Mouse (Mus musculus): Measurements from ENCODE around the gene Tmem94. TPM values are rescaled to one million over a fixed set of nuclear protein-coding genes. Genes with fewer than 3 reads are reported as not detected.

Tmem94 gene
- polyA plus RNA-seq, 1 experiment from 2014 or later = 25.0 TPM

DNA sequence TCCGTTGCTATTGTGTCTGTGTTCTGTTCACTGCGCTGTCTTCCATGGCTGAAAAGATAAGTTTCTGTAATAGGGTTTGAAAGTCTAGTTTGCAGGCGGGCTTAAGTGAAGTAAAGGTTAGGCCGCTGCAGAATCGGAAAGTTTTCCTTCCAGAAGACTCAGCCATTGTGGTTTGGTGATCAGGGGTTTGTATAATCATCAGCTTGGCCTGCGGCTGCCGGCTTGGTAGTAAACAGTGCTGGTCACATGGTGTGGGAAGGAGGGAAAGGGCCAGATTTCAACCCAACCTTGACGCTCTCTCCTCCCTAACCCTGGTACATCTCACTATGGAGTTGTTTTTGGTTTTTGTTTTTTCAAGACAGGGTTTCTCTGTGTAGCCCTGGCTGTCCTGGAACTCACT is 1.7 kb downstream of the Tmem94 start:
- Histone ChIP-seq H3K9me3 (replicated peaks) (no peaks in the 10 kb centered on the region), H3K9ac (no peak overlapping the region), H3K27me3 (no peaks in the 10 kb centered on the region), H3K4me1 (peaks cover 18% of the 10 kb centered on the region), H3K4me3 (replicated peaks) (peak overlapping the region; percentile 92; the same call in 1 of the 2 replicates), H3K27ac (replicated peaks) (peak overlapping the region; percentile 96), H3K4me2 (replicated peaks) (peak overlapping the region; percentile 71; the same call in 1 of the 2 replicates), H3K36me3 (no peaks in the 10 kb centered on the region)
- 79% methylated on average over 8 of the region's 8 CpGs for WGBS
- ATAC-seq (ENCODE audit: insufficient number of reproducible peaks, low FRiP score, low TSS enrichment, low read depth) = no peak

DNA sequence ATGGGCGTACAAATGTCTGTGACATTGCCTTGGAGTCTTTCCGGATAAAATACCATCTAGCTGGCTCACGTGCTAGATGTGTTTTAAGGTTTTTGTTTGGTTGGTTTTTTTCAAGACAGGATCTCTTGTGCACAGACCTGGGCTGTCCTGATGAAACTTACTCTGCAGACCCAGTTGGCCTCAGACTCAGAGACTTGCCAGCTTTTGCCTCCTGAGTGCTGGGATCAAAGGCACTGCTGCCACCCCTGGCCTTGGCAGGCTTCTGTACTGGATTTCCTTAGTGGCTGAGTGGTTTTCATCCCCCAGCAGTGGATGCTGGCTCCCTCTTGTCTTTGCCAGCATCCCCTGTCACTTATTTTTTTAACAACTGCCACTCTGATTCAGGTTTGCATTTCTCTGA is 3.7 kb downstream of the Tmem94 start:
- Histone ChIP-seq H3K4me3 (replicated peaks) (no peak overlapping the region), H3K4me1 (peaks cover 18% of the 10 kb centered on the region), H3K9me3 (replicated peaks) (no peaks in the 10 kb centered on the region), H3K9ac (no peak overlapping the region), H3K27me3 (no peaks in the 10 kb centered on the region), H3K27ac (replicated peaks) (no peak overlapping the region), H3K36me3 (0 out of 2 replicates have a peak, but pooled peaks cover 5% of the 10 kb centered on the region), H3K4me2 (replicated peaks) (no peak overlapping the region)
- ATAC-seq (ENCODE audit: insufficient number of reproducible peaks, low FRiP score, low TSS enrichment, low read depth) = no peak
- 85% methylated on average over 3 of the region's 3 CpGs for WGBS

- ATAC-seq (ENCODE audit: insufficient number of reproducible peaks, low FRiP score, low TSS enrichment, low read depth) = no peak
- no peak overlapping the region for H3K4me3 ChIP-seq (replicated peaks)
- no peak overlapping the region for H3K27ac ChIP-seq (replicated peaks)
- H3K9ac ChIP-seq = no peak overlapping the region
- no peaks in the 10 kb centered on the region for H3K27me3 ChIP-seq
- H3K36me3 ChIP-seq = 0 out of 2 replicates have a peak, but pooled peaks cover 8% of the 10 kb centered on the region
- H3K4me1 ChIP-seq = peaks cover 47% of the 10 kb centered on the region
- no peaks in the 10 kb centered on the region for H3K9me3 ChIP-seq (replicated peaks)
- H3K4me2 ChIP-seq (replicated peaks) = no peak overlapping the region
- 46% methylated on average over 4 of the region's 4 CpGs for WGBS
These were observed 9.4 kb downstream of the Tmem94 start for GRCm38 (mm10) chr11:115774653-115775052.

DNA sequence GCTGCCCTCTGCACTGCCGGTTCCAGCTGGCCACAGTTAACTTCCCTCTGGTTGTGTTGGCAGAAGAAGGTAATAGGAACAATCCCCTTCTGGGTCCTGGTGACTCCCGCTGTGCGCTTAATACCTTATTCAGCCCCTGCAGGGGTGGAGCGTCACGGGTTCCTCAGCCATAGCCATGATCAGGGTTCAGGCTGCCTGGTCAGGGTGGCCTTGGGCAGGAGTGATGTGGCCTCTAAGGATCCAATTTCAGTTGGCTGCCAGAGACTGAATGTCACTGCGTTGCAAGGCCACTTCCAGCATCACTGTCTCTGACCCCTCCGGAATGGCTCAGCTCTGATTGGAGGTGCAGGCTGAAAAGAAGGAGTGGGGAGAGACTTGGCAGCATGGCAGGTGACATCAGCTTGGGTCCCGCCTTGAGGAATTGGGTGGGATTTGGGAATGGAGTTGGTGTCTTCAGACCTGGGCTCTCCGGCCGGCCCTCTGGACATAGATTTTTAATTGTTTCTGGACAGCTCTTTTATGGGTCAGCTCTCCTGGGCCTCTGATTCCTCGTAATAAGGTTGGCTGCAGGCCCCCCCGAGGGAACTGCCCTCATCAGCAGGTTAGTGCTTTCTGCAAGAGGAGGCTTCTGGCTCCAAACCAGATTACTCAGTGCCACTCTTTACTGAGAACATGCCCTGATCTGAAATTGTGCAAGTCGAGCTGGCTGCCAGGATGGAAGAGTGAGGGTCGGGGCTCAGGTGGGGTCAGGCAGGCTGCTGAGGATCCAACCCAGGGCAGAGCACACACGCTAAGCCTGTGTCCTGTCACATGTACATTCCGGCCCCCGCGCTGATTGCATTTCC is 10.8 kb downstream of the Tmem94 start:
- Histone ChIP-seq H3K4me1 (peaks cover 61% of the 10 kb centered on the region), H3K36me3 (0 out of 2 replicates have a peak, but pooled peaks cover 8% of the 10 kb centered on the region), H3K27me3 (no peaks in the 10 kb centered on the region), H3K4me2 (replicated peaks) (no peak overlapping the region), H3K9ac (no peak overlapping the region), H3K27ac (replicated peaks) (peak overlapping the region; percentile 75), H3K4me3 (replicated peaks) (no peak overlapping the region), H3K9me3 (replicated peaks) (no peaks in the 10 kb centered on the region)
- 28% methylated on average over 18 of the region's 18 CpGs for WGBS
- ATAC-seq (ENCODE audit: insufficient number of reproducible peaks, low FRiP score, low TSS enrichment, low read depth) = no peak

- no peaks in the 10 kb centered on the region for H3K27me3 ChIP-seq
- WGBS = 55% methylated on average over 9 of the region's 9 CpGs
- H3K4me3 ChIP-seq (replicated peaks) = no peak overlapping the region
- 0 out of 2 replicates have a peak, but pooled peaks cover 8% of the 10 kb centered on the region for H3K36me3 ChIP-seq
- no peak overlapping the region for H3K4me2 ChIP-seq (replicated peaks)
- ATAC-seq (ENCODE audit: insufficient number of reproducible peaks, low FRiP score, low TSS enrichment, low read depth) = no peak
- H3K9ac ChIP-seq = no peak overlapping the region
- no peaks in the 10 kb centered on the region for H3K9me3 ChIP-seq (replicated peaks)
- peak overlapping the region; percentile 75 for H3K27ac ChIP-seq (replicated peaks)
- H3K4me1 ChIP-seq = peaks cover 63% of the 10 kb centered on the region
These were observed 11.7 kb downstream of the Tmem94 start for GRCm38 (mm10) chr11:115776954-115777353.

DNA sequence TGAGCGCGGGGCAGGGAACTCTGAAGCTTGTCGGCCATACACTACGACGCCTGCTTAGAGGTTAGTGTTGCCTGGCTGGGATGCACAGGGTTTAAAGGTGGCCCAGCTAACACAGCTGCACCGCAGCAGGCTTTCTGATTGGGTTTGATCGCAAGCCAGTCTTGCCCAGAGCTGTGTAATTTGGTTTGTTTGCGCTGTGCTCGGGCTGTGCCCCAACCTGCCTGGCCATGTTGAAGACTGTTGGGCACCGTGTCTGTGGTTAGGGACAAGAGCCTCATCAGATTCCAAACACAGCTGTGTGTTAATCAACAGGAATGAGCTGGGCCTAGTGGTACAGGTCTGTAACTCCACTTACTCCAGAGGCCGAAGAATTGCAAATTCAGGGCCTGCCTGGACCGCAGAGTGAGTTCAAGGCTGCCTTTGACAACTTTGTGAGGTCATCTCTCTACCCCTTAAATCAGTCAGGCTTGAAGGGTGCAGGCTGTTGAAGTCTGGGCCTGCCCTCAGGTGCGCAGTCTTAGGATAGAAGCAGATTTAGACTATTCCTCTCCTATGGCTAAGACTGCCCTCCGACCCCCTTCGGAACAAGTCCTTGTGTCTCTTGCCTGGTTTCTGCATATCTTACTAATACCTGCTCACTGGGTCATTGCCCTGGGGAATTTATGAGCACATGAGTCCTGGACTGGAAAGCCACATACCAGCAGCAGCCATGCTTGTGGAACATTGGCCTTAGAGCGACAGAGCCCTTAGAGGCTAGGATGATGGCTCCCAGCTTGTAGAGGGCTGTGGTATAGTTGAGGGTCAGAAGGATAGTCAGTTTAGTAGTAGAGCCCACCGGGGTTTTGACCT is 12.5 kb downstream of the Tmem94 start:
- Histone ChIP-seq H3K9ac (no peak overlapping the region), H3K27ac (replicated peaks) (peak overlapping the region; percentile 76), H3K9me3 (replicated peaks) (no peaks in the 10 kb centered on the region), H3K4me2 (replicated peaks) (no peak overlapping the region), H3K36me3 (0 out of 2 replicates have a peak, but pooled peaks cover 5% of the 10 kb centered on the region), H3K27me3 (no peaks in the 10 kb centered on the region), H3K4me1 (peaks cover 70% of the 10 kb centered on the region), H3K4me3 (replicated peaks) (no peak overlapping the region)
- WGBS = 63% methylated on average over 17 of the region's 17 CpGs
- peak; percentile 59 for ATAC-seq (ENCODE audit: insufficient number of reproducible peaks, low FRiP score, low TSS enrichment, low read depth)

DNA sequence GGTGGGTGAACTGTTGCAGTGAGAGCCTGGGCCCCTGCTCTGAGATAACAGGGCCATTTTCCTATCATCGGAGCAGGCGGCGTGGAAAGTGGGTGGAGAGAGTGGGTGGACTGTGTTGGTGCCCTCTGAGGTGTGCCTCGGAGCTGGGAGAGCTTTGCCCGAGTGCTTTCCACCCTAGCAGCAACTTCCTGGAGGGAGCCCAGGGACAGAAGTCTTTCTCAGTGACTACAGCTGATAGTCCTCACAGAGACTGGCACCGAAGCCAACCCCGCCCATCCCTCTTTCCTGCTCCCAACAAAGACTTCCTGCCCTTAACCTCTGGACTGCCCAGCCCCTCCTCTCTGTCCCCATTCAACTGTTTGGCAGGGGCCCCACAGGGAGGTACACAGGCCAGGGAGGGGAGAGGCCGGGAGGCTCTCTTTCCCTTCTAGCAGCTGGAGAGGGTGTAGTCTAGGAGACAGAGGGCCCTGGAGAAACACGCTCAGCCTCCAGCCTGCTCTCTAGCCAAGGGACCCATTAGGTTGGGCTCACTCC is 13.9 kb downstream of the Tmem94 start:
- Histone ChIP-seq H3K9me3 (replicated peaks) (no peaks in the 10 kb centered on the region), H3K4me2 (replicated peaks) (no peak overlapping the region), H3K4me1 (peaks cover 75% of the 10 kb centered on the region), H3K27me3 (no peaks in the 10 kb centered on the region), H3K36me3 (0 out of 2 replicates have a peak, but pooled peaks cover 3% of the 10 kb centered on the region), H3K9ac (no peak overlapping the region), H3K27ac (replicated peaks) (peak overlapping the region; percentile 77), H3K4me3 (replicated peaks) (no peak overlapping the region)
- WGBS = 29% methylated on average over 9 of the region's 9 CpGs
- ATAC-seq (ENCODE audit: insufficient number of reproducible peaks, low FRiP score, low TSS enrichment, low read depth) = peak; percentile 35; the same call in 1 of the 2 replicates

GRCm38 (mm10) chr11:115780141-115781070 is 15.2 kb downstream of the Tmem94 start:
- 0 out of 2 replicates have a peak, but pooled peaks cover 5% of the 10 kb centered on the region for H3K36me3 ChIP-seq
- 21% methylated on average over 20 of the region's 20 CpGs for WGBS
- H3K9ac ChIP-seq = no peak overlapping the region
- no peak overlapping the region for H3K4me3 ChIP-seq (replicated peaks)
- no peak for ATAC-seq (ENCODE audit: insufficient number of reproducible peaks, low FRiP score, low TSS enrichment, low read depth)
- H3K4me1 ChIP-seq = peaks cover 67% of the 10 kb centered on the region
- H3K27ac ChIP-seq (replicated peaks) = 0 out of 2 replicates have a peak overlapping the region, but pooled peaks have one; percentile 7
- no peaks in the 10 kb centered on the region for H3K9me3 ChIP-seq (replicated peaks)
- H3K27me3 ChIP-seq = no peaks in the 10 kb centered on the region
- 0 out of 2 replicates have a peak overlapping the region, but pooled peaks have one; percentile 4 for H3K4me2 ChIP-seq (replicated peaks)

DNA sequence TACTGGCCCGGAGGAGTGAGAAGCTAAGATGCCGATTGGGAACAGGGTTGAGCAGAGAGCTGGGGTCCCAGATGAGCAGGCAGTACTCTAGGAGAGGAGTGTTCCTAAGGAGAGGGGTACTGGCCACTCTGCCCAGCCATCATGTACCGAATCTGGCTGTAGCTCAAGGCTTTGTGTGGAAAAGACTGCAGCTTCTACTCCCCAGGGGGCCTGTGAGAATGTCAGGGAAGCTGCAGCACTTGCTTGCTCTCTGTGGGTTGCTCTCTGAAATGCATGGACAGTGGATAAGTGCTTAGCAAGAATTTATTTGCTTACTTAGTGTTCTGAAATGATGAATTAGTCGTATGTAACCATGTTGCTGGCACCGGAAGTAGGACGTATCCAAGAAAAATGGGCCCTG is 21.2 kb downstream of the Tmem94 start:
- Histone ChIP-seq H3K4me3 (replicated peaks) (no peak overlapping the region), H3K27me3 (no peaks in the 10 kb centered on the region), H3K9ac (no peak overlapping the region), H3K4me2 (replicated peaks) (no peak overlapping the region), H3K36me3 (peaks cover 36% of the 10 kb centered on the region), H3K4me1 (peaks cover 13% of the 10 kb centered on the region; the same call in 1 of the 2 replicates), H3K9me3 (replicated peaks) (no peaks in the 10 kb centered on the region), H3K27ac (replicated peaks) (no peak overlapping the region)
- WGBS = 74% methylated on average over 6 of the region's 6 CpGs
- ATAC-seq (ENCODE audit: insufficient number of reproducible peaks, low FRiP score, low TSS enrichment, low read depth) = no peak

DNA sequence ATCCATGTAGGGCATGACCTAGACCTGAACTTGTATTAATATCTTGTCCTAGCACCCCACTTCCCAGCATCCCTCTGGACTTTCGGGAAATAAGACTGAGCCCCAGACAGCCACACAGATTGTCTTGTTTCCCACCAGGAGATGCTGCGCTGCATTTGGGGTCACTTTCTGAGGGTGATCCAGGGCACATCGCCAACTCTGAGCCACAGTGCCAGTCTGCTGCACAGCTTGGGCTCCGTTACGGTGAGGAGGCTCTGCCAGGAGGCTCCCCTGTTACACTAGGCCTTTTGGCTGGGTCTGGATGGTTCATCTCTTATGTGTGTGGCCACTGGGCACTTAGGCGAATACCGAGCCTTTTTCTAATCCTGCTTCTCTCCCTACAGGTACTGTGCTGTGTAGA is 24.6 kb downstream of the Tmem94 start:
- no peak overlapping the region for H3K4me3 ChIP-seq (replicated peaks)
- no peaks in the 10 kb centered on the region for H3K4me1 ChIP-seq
- H3K36me3 ChIP-seq = peaks cover 68% of the 10 kb centered on the region
- H3K27ac ChIP-seq (replicated peaks) = no peak overlapping the region
- H3K4me2 ChIP-seq (replicated peaks) = no peak overlapping the region
- ATAC-seq (ENCODE audit: insufficient number of reproducible peaks, low FRiP score, low TSS enrichment, low read depth) = no peak
- H3K9ac ChIP-seq = no peak overlapping the region
- no peaks in the 10 kb centered on the region for H3K9me3 ChIP-seq (replicated peaks)
- no peaks in the 10 kb centered on the region for H3K27me3 ChIP-seq
- 95% methylated on average over 7 of the region's 7 CpGs for WGBS

Data from embryonic facial prominence, embryonic 15.5 days (tissue).